Mouse (Mus musculus): Measurements from ENCODE around the gene Btbd9. TPM values are rescaled to one million over a fixed set of nuclear protein-coding genes. Genes with fewer than 3 reads are reported as not detected.

Gene Btbd9
- total RNA-seq, 2 experiments from 2014 or later, result 40.6 to 40.9 TPM

Other genes starting within 250 kb of the Btbd9 start
- gene Dnah8, start 47.9 kb upstream of the Btbd9 start, total RNA-seq (2021), result 1 to 10 TPM; 1.9 to 2.0 TPM
- 100 to 1,000 TPM; 135 to 136 TPM for gene Glo1, start 50.4 kb upstream of the Btbd9 start, total RNA-seq (2021)